Mouse (Mus musculus): ENCODE measurements around the gene Vwa3a.

GRCm38 (mm10) chr7:120795544-120795943 is 56.4 kb downstream of the Vwa3a start:
- TF ChIP-seq CTCF (IDR thresholded peaks at IDR 0.05; ENCODE audit: borderline replicate concordance, insufficient read depth, low read depth, low read length), result no peak
- no peak for TF ChIP-seq POLR2A (IDR thresholded peaks at IDR 0.05; ENCODE audit: borderline replicate concordance, insufficient read depth, low read length)

Measured in cerebellum, adult 2 months (tissue).